21 mouse cellular contexts compared by ENCODE assay signal in the genomic region with DNA sequence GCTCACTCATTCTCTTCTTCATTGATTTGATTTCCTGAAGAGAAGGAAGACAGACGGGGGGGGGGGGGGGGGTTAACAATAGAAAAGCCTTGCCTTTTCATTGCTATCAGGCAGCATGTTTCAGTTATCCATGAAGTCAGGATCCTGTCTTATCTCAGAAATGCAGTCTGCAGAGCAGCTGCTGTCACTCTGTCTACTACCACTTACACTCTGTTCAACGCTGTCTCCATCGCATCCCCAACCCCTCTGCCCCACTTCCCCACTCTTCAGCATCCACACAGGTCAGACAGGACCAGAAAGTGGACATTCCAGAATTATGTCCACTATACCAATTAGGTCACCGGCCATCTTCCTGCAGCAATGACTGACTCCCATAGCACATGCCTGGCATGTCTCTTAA.
"Had no signal": no experiment of that assay in that cellular context is flagged by ENCODE, and none has a peak within 500 bp of the region (broad histone marks: within the 10 kb centered on the region; RNA-seq: fewer than 3 reads in every experiment).

No protein-coding gene starts in this region.

- ATAC-seq: liver, embryonic 12.5 days; midbrain, embryonic 13.5 days; midbrain, embryonic 16.5 days had no signal

- DNase-seq: kidney, adult 8-10 months; kidney, postnatal 10 days; kidney, postnatal 36 days; layer of hippocampus, postnatal 36 days; lung, adult 2 months; lung, postnatal 14 days; lung, postnatal 4 days; retina, postnatal 1 day; right cerebral cortex, postnatal 25 days; spleen, adult 18-20 months had no signal

- H3K9me3 ChIP-seq: kidney, embryonic 15.5 days; limb, embryonic 12.5 days; limb, embryonic 15.5 days; liver, embryonic 12.5 days; midbrain, embryonic 10.5 days; midbrain, embryonic 13.5 days; neural tube, embryonic 13.5 days; stomach, embryonic 15.5 days had no signal

- H3K4me3 ChIP-seq: kidney, embryonic 15.5 days; left cerebral cortex, adult 2 months; limb, embryonic 12.5 days; limb, embryonic 15.5 days; liver, embryonic 12.5 days; midbrain, embryonic 10.5 days; midbrain, embryonic 13.5 days; myocyte; neural tube, embryonic 13.5 days; stomach, embryonic 15.5 days had no signal

- H3K27me3 ChIP-seq: kidney, embryonic 15.5 days; limb, embryonic 12.5 days; limb, embryonic 15.5 days; liver, embryonic 12.5 days; midbrain, embryonic 13.5 days; neural tube, embryonic 13.5 days; stomach, embryonic 15.5 days had no signal

- H3K36me3 ChIP-seq: limb, embryonic 15.5 days; stomach, embryonic 15.5 days had no signal

- H3K27ac ChIP-seq: kidney, embryonic 15.5 days; left cerebral cortex, adult 2 months; limb, embryonic 12.5 days; limb, embryonic 15.5 days; liver, embryonic 12.5 days; midbrain, embryonic 10.5 days; midbrain, embryonic 13.5 days; neural tube, embryonic 13.5 days; stomach, embryonic 15.5 days had no signal

- H3K4me2 ChIP-seq: kidney, embryonic 15.5 days; limb, embryonic 12.5 days; limb, embryonic 15.5 days; liver, embryonic 12.5 days; midbrain, embryonic 13.5 days; neural tube, embryonic 13.5 days; stomach, embryonic 15.5 days had no signal

- H3K4me1 ChIP-seq: kidney, embryonic 15.5 days; midbrain, embryonic 10.5 days; midbrain, embryonic 13.5 days; stomach, embryonic 15.5 days had no signal

- H3K9ac ChIP-seq: kidney, embryonic 15.5 days; limb, embryonic 12.5 days; limb, embryonic 15.5 days; liver, embryonic 12.5 days; midbrain, embryonic 13.5 days; neural tube, embryonic 13.5 days; stomach, embryonic 15.5 days had no signal
